Mouse (Mus musculus): ENCODE measurements around the gene Daxx. TPM values are rescaled to one million over a fixed set of nuclear protein-coding genes. Genes with fewer than 3 reads are reported as not detected.
A peak's percentile ranks its signal among the peaks of the same experiment; 100 is the strongest.
"Not testable (repeated sequence)": the region's sequence is repeated elsewhere in the genome, so short reads cannot be mapped to it uniquely, and the experiment has no call there.

The Daxx gene
- total RNA-seq, 2 experiments from 2014 or later, result 27.4 to 27.9 TPM

- no peak for DNase-seq (ENCODE audit: extremely low spot score in 1 of 2, low spot score in 1 of 2)
Observed at GRCm38 (mm10) chr17:33902079-33902478, 7.1 kb upstream of the Daxx start.

DNA sequence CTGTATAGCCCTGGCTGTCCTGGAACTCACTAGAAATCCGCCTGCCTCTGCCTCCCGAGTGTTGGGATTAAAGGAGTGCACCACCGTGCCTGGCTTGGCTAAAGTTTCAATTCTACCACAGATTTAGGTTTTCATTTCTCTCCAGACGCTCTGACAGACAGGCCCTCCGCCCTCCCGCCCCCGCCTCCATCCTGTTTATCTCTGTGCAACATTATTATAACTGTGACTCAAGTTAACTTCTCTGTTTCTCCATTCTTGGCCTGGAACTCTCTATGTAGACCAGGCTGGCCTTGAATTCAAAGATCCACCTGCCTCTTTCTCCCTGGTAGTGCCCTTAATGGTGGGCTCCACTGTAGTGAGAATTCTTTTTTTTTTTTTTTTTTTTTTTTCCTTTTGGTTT, 6.7 kb upstream of the Daxx start:
- no peak for DNase-seq (ENCODE audit: extremely low spot score in 1 of 2, low spot score in 1 of 2)

GRCm38 (mm10) chr17:33903911-33904651, 5.1 kb upstream of the Daxx start:
- DNase-seq (ENCODE audit: extremely low spot score in 1 of 2, low spot score in 1 of 2), result not testable (repeated sequence)

- not testable (repeated sequence) for DNase-seq (ENCODE audit: extremely low spot score in 1 of 2, low spot score in 1 of 2)
Observed at GRCm38 (mm10) chr17:33904835-33905234, 4.4 kb upstream of the Daxx start, which contains the start of gene Platr17. TSS of gene Platr17 (plus strand) at chr17:33905135.

DNA sequence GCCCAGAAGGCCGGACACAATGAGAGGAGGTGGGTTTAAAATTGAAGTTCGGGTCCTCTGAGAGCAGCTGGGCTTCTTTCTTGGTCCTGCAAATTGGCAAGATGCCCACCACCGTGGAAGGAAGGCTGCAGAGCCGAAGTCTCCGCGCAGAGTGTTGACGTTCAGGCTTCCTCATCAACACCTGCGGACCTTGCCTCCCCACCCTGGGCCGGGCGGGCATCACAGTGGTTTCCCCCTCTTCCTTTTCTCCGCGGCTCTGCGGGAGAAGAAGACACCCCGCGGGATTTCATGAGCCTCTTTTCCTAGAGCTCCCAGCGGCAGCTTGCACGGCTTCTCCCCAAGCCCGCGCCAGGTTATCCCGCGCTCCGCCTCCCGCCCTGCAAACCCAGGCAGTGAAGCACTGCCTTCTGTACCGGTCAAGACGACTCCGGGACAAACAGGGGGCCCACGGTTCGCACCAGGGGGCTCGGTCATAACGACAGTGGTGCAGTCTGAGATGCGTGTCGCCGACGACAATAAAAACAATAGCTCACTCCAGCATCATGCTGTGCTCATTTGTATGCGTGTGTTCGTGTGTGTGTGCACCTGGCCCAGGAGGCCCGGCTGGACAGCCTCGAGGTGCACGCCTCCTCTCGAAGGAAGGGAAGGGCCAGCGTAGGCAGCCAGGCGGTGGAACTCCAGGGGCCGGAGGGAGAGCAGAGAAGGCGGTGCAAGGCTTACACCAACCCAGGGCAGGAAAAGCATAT, 710 bp upstream of the Daxx start:
- DNase-seq (ENCODE audit: extremely low spot score in 1 of 2, low spot score in 1 of 2), result peak; percentile 36 to 48

- no peak for DNase-seq (ENCODE audit: extremely low spot score in 1 of 2, low spot score in 1 of 2)
Observed at GRCm38 (mm10) chr17:33909869-33910250, 646 bp downstream of the Daxx start.

- no peak for DNase-seq (ENCODE audit: extremely low spot score in 1 of 2, low spot score in 1 of 2)
Observed at GRCm38 (mm10) chr17:33910346-33911051, 1.3 kb downstream of the Daxx start.

DNA sequence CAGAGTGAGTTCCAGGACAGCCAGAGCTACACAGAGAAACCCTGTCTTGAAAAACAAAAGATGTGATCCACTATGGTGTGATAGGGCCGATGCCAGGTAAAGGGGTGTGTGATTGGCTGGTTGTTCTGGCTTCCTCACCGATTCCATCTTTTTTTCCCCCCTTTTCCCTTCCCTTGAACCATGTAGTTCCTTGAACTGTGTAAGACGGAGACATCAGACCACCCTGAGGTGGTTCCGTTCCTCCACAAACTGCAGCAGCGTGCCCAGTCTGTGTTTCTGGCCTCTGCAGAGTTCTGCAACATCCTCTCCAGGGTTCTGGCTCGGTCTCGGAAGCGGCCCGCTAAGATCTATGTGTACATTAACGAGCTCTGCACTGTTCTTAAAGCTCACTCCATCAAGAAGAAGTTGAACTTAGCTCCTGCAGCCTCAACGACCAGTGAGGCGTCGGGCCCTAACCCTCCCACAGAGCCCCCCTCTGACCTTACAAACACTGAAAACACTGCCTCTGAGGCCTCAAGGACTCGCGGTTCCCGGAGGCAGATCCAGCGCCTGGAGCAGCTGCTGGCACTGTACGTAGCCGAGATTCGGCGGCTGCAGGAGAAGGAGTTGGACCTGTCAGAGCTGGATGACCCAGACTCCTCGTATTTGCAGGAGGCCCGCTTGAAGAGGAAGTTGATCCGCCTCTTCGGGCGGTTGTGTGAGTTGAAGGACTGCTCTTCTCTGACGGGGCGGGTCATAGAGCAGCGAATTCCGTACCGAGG, 2.0 kb downstream of the Daxx start:
- no peak for DNase-seq (ENCODE audit: extremely low spot score in 1 of 2, low spot score in 1 of 2)

DNA sequence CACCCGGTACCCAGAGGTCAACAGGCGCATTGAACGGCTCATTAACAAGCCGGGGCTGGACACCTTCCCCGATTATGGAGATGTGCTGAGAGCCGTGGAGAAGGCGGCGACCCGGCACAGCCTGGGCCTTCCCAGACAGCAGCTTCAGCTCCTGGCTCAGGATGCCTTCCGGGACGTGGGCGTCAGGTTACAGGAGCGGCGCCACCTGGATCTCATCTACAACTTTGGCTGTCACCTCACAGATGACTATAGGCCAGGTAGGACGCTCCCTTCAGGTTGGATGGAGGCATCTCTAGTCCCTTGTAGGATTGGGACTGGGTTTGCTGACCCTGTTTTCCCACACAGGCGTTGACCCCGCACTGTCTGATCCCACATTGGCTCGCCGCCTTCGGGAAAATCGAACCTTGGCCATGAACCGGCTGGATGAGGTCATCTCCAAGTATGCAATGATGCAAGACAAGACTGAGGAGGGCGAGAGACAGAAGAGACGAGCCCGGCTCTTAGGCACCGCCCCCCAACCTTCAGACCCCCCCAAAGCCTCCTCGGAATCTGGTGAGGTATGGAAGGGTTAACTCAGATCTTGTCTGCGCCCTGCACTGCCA, 2.7 kb downstream of the Daxx start:
- DNase-seq (ENCODE audit: extremely low spot score in 1 of 2, low spot score in 1 of 2), result no peak

- DNase-seq (ENCODE audit: extremely low spot score in 1 of 2, low spot score in 1 of 2), result no peak
Observed at GRCm38 (mm10) chr17:33913264-33913663, 4.0 kb downstream of the Daxx start.

GRCm38 (mm10) chr17:33913905-33914304, 4.7 kb downstream of the Daxx start:
- DNase-seq (ENCODE audit: extremely low spot score in 1 of 2, low spot score in 1 of 2), result no peak

DNA sequence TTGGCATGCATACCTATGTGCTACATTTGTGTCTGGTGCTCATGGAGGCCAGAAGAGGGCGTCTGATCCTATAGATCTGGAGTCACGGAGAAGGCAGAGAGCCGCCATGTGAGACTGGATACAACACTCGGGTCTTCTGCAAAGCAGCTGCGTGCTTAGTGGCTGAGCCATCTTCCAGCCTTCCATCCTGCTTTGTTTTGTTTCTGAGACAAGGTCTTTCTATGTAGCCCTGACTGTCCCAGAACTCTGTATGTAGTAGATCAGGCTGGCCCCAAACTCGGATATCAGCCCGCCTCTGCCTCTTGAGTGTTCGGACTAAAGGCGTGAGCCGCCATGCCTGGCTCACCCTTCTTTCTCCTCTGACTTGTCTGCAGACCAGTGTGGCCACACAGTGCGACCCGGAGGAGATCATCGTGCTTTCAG, 5.8 kb downstream of the Daxx start:
- no peak for DNase-seq (ENCODE audit: extremely low spot score in 1 of 2, low spot score in 1 of 2)

DNA sequence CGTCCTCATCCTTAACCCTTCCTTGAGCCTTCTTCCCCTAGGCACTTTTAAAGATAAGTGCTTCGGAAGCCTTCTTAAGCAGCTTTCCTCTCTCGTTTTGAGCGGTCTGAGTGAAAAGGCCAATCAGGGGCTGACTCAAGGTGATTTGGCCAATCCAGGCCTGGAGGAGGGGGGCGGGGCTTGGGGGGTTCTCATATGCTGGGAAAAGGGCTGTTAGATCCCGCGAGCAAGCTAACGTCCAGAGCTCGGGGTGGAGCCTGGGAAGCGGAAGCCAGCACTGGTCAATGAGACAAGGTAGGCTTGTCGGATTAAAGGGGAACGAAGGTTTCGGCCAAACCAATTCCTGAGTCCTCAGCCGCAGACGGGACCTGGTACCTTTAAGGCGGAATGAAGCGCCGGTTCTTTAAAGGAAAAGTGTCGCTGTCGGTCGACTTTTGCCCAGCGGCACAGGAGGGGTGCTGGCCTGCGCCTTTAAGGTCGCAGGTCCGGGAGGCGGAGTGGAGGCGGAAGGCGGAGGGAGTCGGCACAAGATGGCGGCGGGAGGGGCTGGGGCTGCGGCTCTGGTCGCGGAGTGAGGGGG, 6.5 kb downstream of the Daxx start, which contains the start of the genes Tapbp and Zbtb22:
Gene Tapbp (plus strand): TSS at position 229 of the 580 bp plus-strand sequence.
Gene Zbtb22 (plus strand): TSS at position 234 of the 580 bp plus-strand sequence.
- peak; percentile 83 to 85 for DNase-seq (ENCODE audit: extremely low spot score in 1 of 2, low spot score in 1 of 2)

GRCm38 (mm10) chr17:33916294-33916693, 7.1 kb downstream of the Daxx start:
- no peak for DNase-seq (ENCODE audit: extremely low spot score in 1 of 2, low spot score in 1 of 2)

DNA sequence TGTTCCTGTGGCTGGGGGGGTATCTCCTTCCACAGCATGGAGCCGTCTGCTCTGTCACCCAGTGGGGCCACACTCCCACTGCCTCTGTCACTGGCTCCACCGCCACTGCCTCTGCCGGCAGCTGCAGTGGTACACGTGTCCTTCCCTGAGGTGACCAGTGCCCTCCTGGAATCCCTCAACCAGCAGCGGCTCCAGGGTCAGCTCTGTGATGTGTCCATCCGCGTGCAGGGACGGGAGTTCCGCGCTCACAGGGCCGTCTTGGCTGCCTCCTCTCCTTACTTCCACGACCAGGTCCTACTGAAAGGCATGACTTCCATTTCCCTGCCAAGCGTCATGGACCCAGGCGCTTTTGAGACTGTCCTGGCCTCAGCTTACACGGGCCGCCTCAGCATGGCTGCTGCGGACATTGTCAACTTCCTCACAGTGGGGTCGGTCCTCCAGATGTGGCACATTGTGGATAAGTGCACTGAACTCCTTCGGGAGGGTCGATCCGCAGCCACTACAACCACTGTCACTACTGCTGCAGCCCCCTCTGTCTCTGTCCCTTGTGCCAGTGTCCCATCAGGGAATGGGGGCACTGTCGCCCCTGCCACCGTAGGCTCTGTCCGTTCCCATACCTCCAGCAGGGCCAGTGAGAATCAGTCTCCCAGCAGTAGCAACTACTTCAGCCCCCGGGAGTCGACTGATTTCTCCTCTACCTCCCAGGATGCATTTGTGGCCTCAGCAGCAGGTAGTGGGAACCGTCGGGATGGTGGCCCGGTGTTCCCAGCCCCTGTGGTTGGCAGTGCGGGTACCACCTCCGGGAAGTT, 7.8 kb downstream of the Daxx start:
- DNase-seq (ENCODE audit: extremely low spot score in 1 of 2, low spot score in 1 of 2), result no peak

DNA sequence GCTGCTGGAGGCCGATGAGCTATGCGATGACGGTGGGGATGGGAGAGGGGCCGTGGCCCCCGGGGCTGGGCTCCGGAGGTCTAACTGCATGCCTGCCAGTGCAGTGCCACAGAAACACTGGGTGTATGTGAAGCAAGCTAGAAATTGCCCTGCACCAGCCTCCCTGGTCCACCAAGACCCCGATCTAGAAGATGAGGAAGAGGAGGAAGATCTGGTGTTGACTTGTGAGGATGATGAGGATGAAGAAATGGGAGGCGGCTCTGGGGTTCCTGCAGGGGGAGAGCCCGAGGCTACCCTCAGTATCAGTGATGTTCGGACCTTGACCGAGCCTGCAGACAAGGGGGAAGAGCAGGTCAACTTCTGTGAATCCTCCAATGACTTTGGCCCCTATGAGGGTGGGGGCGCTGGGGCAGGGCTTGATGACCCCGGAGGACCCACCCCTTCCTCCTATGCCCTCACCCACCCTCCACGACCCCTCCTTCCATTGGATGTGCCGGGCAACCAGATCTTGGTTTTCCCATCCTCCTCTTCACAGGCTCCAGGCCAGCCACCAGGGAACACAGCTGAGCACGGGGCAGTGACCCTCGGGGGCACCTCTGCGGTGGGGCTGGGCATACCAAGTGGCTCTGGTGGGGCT, 8.6 kb downstream of the Daxx start:
- no peak for DNase-seq (ENCODE audit: extremely low spot score in 1 of 2, low spot score in 1 of 2)

DNA sequence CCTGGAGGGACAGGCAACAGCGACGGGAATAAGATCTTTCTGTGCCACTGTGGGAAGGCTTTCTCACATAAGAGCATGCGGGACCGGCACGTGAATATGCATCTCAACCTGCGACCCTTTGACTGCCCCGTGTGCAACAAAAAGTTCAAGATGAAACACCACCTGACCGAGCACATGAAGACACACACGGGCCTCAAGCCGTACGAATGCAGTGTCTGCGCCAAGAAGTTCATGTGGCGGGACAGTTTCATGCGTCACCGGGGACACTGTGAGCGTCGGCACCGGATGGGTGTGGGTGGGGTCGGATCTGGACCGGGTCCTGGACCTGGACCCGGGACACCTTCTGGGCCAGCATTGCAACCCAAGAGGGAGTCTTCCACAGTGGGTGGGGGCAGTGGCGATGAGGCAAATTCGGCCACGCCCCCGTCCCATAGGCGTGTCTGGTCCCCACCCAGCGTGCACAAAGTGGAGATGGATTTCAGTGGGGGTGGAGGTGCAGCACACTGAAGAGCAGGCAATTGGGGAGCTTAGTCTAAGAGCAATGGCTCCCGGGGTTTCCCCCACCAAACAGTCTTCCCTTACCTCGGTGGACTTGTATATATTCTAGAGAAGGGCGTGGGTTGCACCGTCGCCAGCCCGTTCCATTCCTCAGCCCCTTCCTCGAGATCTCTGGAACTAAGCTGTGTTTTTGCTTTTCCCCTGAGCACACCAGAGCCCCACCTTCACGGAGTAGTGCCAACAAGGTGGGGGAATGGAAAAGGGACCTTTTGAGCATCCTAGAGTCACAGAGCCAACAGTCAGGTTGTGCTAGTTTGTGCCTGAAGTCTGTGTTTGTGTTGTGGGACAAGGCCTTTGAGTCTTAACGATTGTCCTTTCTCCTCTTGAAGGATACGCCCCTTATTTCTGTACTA, 9.3 kb downstream of the Daxx start:
- DNase-seq (ENCODE audit: extremely low spot score in 1 of 2, low spot score in 1 of 2), result no peak
